ENCODE assay signal across 8 mouse cellular contexts in the genomic region with DNA sequence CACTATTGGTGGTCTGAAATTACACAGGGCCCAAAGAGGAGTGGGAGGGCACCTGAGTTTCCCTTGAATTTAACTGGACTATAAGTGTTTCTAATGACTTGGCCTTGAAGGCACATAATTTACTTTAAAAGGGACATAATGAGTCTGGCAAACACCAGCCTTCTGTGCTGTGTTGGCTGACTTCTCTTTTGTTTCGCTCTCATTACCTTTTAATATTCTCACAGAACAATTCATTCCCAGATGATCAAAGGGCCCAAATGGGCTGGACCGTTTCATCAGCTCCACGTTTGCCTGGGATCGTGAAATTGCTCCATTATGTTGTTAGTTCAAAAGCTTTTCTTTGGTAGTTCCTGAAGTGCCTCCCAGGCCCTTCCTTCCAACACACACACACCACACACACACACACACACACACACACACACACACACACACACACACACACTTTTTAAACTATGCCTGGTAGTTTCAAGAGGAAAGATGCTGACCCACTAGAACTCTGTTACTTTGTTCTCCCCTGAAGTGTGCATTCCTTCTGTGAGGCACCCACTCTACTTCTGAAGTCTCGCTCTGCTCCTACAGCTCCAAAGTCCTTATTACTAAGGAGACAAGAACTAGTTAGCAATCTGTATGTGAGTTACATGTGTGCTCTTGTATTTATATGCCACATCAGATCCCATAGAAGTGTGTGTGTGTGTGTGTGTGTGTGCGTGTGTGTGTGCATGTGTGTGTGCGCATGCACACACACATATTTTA. TPM values are rescaled to one million over a fixed set of nuclear protein-coding genes. Genes with fewer than 3 reads are reported as not detected.
A peak's percentile ranks its signal among the peaks of the same experiment; 100 is the strongest.
DNase-seq lines count a peak whose midpoint lies in the region; ATAC-seq and TF ChIP-seq lines count a peak whose summit lies in the region.

No protein-coding gene starts in this region.

- no peaks in the 10 kb centered on the region for H3K27me3 ChIP-seq in heart, embryonic 14.5 days (ENCODE audit: control insufficient read depth, insufficient read depth, low read length)
- peaks cover 22% of the 10 kb centered on the region for H3K27me3 ChIP-seq in midbrain, embryonic 12.5 days

- no peak for ATAC-seq in heart, embryonic 14.5 days (ENCODE audit: insufficient number of reproducible peaks, insufficient read depth, low FRiP score, low read depth)
- no peak for ATAC-seq in midbrain, embryonic 12.5 days (ENCODE audit: low FRiP score, low read depth)

- H3K27ac ChIP-seq in heart, embryonic 14.5 days (replicated peaks in 1 of 2; ENCODE audit: control insufficient read depth in 1 of 2, insufficient read depth in 1 of 2, low read depth in 2 of 2, low read length in 2 of 2) = peak overlapping the region; percentile 0 to 66; a peak in 2 of 4 replicates
- peak overlapping the region; percentile 67; the same call in 1 of the 2 replicates for H3K27ac ChIP-seq in cortical plate, adult 2 months (ENCODE audit: insufficient read depth, low read length)
- H3K27ac ChIP-seq in midbrain, embryonic 12.5 days (replicated peaks) = peak overlapping the region; percentile 75; the same call in 1 of the 2 replicates

- peaks cover 12% of the 10 kb centered on the region; the same call in 1 of the 2 replicates for H3K36me3 ChIP-seq in heart, embryonic 14.5 days (ENCODE audit: control insufficient read depth, insufficient read depth, low read length)
- H3K36me3 ChIP-seq in midbrain, embryonic 12.5 days = peaks cover 3% of the 10 kb centered on the region; the same call in 1 of the 2 replicates

- peaks cover 0 to 7% of the 10 kb centered on the region in 2 experiments; a peak in 2 of 4 replicates for H3K4me1 ChIP-seq in heart, embryonic 14.5 days (ENCODE audit: control insufficient read depth in 2 of 2, insufficient read depth in 2 of 2, low read length in 2 of 2)
- peaks cover 2% of the 10 kb centered on the region; the same call in 1 of the 2 replicates for H3K4me1 ChIP-seq in cortical plate, adult 2 months (ENCODE audit: control insufficient read depth, insufficient read depth, low read length)
- H3K4me1 ChIP-seq in midbrain, embryonic 12.5 days = peaks cover 22% of the 10 kb centered on the region

- peak overlapping the region; percentile 74 for H3K9ac ChIP-seq in heart, embryonic 14.5 days (ENCODE audit: low read length)
- H3K9ac ChIP-seq in midbrain, embryonic 12.5 days (replicated peaks) = peak overlapping the region; percentile 69

- no peak for TF ChIP-seq POLR2A in cortical plate, adult 2 months (IDR thresholded peaks at IDR 0.05; ENCODE audit: extremely low read depth, insufficient read depth, low read length)

- no peaks in the 10 kb centered on the region for H3K9me3 ChIP-seq in heart, embryonic 14.5 days (ENCODE audit: control insufficient read depth, low read length)
- no peaks in the 10 kb centered on the region for H3K9me3 ChIP-seq in midbrain, embryonic 12.5 days

- TF ChIP-seq CTCF in cortical plate, adult 2 months (IDR thresholded peaks at IDR 0.05; ENCODE audit: extremely low read depth, insufficient read depth, low read length) = no peak

- peak overlapping the region; percentile 65 for H3K4me2 ChIP-seq in heart, embryonic 14.5 days (ENCODE audit: low read length)
- peak overlapping the region; percentile 74 for H3K4me2 ChIP-seq in midbrain, embryonic 12.5 days (replicated peaks)

- H3K4me3 ChIP-seq in heart, embryonic 14.5 days (ENCODE audit: control insufficient read depth in 1 of 2, insufficient read depth in 1 of 2, low read depth in 1 of 2, low read length in 2 of 2) = peak overlapping the region; percentile 50 to 73
- peak overlapping the region; percentile 65 for H3K4me3 ChIP-seq in cortical plate, adult 2 months (ENCODE audit: insufficient read depth, low read length)
- peak overlapping the region; percentile 52 for H3K4me3 ChIP-seq in midbrain, embryonic 12.5 days

- no peak for DNase-seq in heart, adult 9 months (ENCODE audit: low spot score in 2 of 2)
- DNase-seq in forelimb bud, embryonic 11.5 days (ENCODE audit: low read depth, low spot score) = peak; percentile 63
- DNase-seq in urinary bladder, adult 18-20 months (ENCODE audit: low spot score in 2 of 2) = no peak
- no peak for DNase-seq in adrenal gland, adult 18-20 months (ENCODE audit: low spot score in 2 of 2)
- no peak for DNase-seq in urinary bladder, adult 2 months (ENCODE audit: low spot score)

- 73% methylated on average over 7 of the region's 7 CpGs for WGBS in heart, embryonic 14.5 days
- WGBS in midbrain, embryonic 12.5 days = 17% methylated on average over 7 of the region's 7 CpGs

RNA-seq across cellular contexts. Expression of gene Ptn, which starts 1.5 kb away (rescaled TPM):
- 304 and 395 TPM in 2 replicates for polyA plus RNA-seq in heart, embryonic 14.5 days (2014; fragmentation: Nextera tagmentation; extraction: Ambion mirVana)
- polyA plus RNA-seq in cortical plate, adult 2 months (2012; rRNA removed) = 446 and 493 TPM in 2 replicates
- 317 and 363 TPM in 2 replicates for polyA plus RNA-seq in midbrain, embryonic 12.5 days (2016; fragmentation: Nextera tagmentation; extraction: Ambion mirVana)
- total RNA-seq in adrenal gland, adult 18-20 months (2021) = 10 to 100 TPM; 53.9 to 85.9 TPM
- 23.6 and 25.7 TPM in 2 replicates for polyA plus RNA-seq in urinary bladder, adult 2 months (2012; rRNA removed)

Comparison
In these comparisons a context has a peak if more than half of its experiments do, and no peak if none do; other contexts are left out.
1. RNA of gene Ptn, which starts 1.5 kb away (polyA plus RNA-seq): 446 to 493 TPM in cortical plate, adult 2 months, 304 to 395 TPM in heart, embryonic 14.5 days and 317 to 363 TPM in midbrain, embryonic 12.5 days; 23.6 to 25.7 TPM in urinary bladder, adult 2 months; every median in the first group is over 10 times any median in the second.
2. Peak in every context shown above with its lines, with median percentiles within 50 percentile points of each other: H3K27ac ChIP-seq and H3K4me3 ChIP-seq.